Mouse (Mus musculus) C2C12 (cell line): ENCODE measurements around the gene Pde10a. TPM values are rescaled to one million over a fixed set of nuclear protein-coding genes. Genes with fewer than 3 reads are reported as not detected.

Source experiments
- H3K27me3 ChIP-seq: one replicate; pipeline ENCODE4 v1.6.1; 2011; ENCODE audit not compliant: control insufficient read depth, insufficient read depth, insufficient read length
- H3K36me3 ChIP-seq: one replicate; pipeline ENCODE4 v1.6.1; 2011; ENCODE audit not compliant: control insufficient read depth, insufficient read depth
- H3K4me3 ChIP-seq: one replicate; pipeline ENCODE4 v1.5.1; 2011; ENCODE audit warnings: mild to moderate bottlenecking, control low read depth; ENCODE audit not compliant: poor library complexity, insufficient read depth, severe bottlenecking
- H3K79me2 ChIP-seq: one replicate; pipeline ENCODE4 v1.6.1; 2011; ENCODE audit not compliant: control insufficient read depth, insufficient read depth
- H3K79me3 ChIP-seq: one replicate; pipeline ENCODE4 v1.6.1; 2011; ENCODE audit warnings: low read depth, control low read depth
- H3ac ChIP-seq: one replicate; pipeline ENCODE3; 2011; ENCODE audit warnings: low read depth; ENCODE audit not compliant: control insufficient read depth, insufficient read length
- CEBPB ChIP-seq: IDR thresholded peaks from one replicate; pipeline ENCODE4 v1.6.1; 2011; ENCODE audit warnings: low read depth, mild to moderate bottlenecking, control low read depth, moderate library complexity
- CTCF ChIP-seq: IDR thresholded peaks from one replicate; pipeline ENCODE4 v1.5.1; 2011; ENCODE audit not compliant: control insufficient read depth, insufficient read depth, insufficient read length
- FOSL1 ChIP-seq: IDR thresholded peaks from one replicate; pipeline ENCODE4 v1.8.0; 2011; ENCODE audit warnings: mild to moderate bottlenecking, low read length; ENCODE audit not compliant: poor library complexity, insufficient read depth, severe bottlenecking
- MAX ChIP-seq: IDR thresholded peaks from one replicate; pipeline ENCODE4 v1.6.1; 2011; ENCODE audit warnings: mild to moderate bottlenecking, control low read depth
- MYOD1 ChIP-seq: IDR thresholded peaks from one replicate; pipeline ENCODE4 v1.6.1; 2011; ENCODE audit warnings: low read depth; ENCODE audit not compliant: control insufficient read depth, insufficient read length
- MYOG ChIP-seq: IDR thresholded peaks from one replicate; pipeline ENCODE4 v1.6.1; 2011; ENCODE audit not compliant: control insufficient read depth, insufficient read length; ENCODE audit errors: extremely low read depth
- USF1 ChIP-seq: IDR thresholded peaks from one replicate; pipeline ENCODE4 v1.6.1; 2011; ENCODE audit warnings: low read depth, mild to moderate bottlenecking, control low read depth, moderate library complexity
- polyA plus RNA-seq: library from polyadenylated mRNA; unstranded; fragments of >200 nt; fragmentation: generic; extraction: Trizol; gene quantifications from one replicate; pipeline ENCODE4 v1.2.1, GENCODE M21; 2012; ENCODE audit warnings: missing spikeins

The Pde10a gene
- polyA plus RNA-seq, 1 experiment, result 0.83 TPM

DNA sequence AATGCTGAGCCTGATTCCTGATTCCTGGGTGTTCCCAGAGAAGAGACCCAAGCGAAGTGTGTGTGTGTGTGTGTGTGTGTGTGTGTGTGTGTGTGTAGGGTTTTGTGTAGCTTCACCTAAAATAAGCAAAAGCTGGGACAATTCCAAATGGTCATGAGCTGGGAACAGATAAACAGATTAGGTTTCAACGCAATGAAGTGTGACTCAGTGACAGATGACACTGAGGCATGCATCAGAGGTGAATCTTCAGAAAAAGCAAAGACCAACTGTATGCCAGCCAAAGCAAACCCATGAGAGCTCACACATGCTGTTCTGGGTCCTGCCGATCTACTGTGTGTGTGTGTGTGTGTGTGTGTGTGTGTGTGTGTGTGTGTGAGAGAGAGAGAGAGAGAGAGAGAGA is 40.9 kb upstream of the Pde10a start:
- H3K79me2 ChIP-seq, result no peaks in the 10 kb centered on the region
- no peak overlapping the region for H3ac ChIP-seq
- TF ChIP-seq USF1 (no peak), CEBPB (no peak), FOSL1 (no peak), MAX (no peak), MYOG (no peak), CTCF (no peak), MYOD1 (no peak)
- H3K27me3 ChIP-seq, result no peaks in the 10 kb centered on the region
- H3K36me3 ChIP-seq, result no peaks in the 10 kb centered on the region
- H3K4me3 ChIP-seq, result no peak overlapping the region
- H3K79me3 ChIP-seq, result no peaks in the 10 kb centered on the region

DNA sequence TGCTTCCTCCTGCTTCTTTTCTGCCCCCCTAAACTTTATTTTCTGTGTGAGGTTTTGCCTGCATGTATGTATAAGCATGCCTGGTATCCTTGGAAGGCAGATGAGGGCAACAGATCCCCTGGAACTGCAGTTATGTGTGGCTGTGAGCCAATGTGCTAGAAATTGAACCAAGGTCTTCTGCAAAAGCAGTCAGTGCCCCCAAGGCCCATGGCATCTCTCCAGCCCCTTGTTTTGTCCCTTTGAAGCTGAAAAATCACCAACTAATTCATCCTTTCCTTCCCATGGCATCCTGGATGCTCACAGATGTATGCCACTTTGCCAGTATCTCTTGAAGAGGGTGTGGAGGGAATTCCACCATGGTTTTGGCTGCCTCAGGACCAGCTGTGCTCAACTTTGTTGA is 40.0 kb upstream of the Pde10a start:
- H3K79me3 ChIP-seq, result no peaks in the 10 kb centered on the region
- H3K27me3 ChIP-seq, result no peaks in the 10 kb centered on the region
- H3K79me2 ChIP-seq, result no peaks in the 10 kb centered on the region
- no peak overlapping the region for H3ac ChIP-seq
- TF ChIP-seq MAX, result no peak
- TF ChIP-seq USF1, result no peak
- TF ChIP-seq MYOG, result no peak
- no peak for TF ChIP-seq CEBPB
- TF ChIP-seq CTCF, result no peak
- TF ChIP-seq MYOD1, result no peak
- TF ChIP-seq FOSL1, result no peak
- no peak overlapping the region for H3K4me3 ChIP-seq
- no peaks in the 10 kb centered on the region for H3K36me3 ChIP-seq

DNA sequence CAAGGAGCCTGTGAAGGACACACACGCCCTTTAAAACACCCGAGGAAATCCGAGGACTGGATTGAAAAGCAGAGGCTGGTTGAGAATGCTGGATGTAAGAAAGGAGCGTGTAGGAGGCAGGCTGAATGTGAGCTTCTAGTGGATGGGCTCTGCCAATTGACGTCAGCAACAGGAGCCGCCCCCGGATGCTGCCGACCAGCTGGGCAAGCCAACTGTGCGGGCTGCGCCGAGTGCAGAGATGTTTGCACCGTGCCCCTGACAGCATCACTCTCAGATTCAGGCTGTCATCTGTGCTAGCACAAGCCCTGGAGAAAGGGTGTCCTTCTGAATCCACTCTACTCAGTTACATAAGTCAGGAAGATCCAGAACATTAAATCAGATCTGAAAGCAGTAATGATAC is 37.3 kb upstream of the Pde10a start:
- Histone ChIP-seq H3ac (no peak overlapping the region), H3K4me3 (no peak overlapping the region), H3K79me2 (no peaks in the 10 kb centered on the region), H3K27me3 (no peaks in the 10 kb centered on the region), H3K79me3 (no peaks in the 10 kb centered on the region), H3K36me3 (no peaks in the 10 kb centered on the region)
- TF ChIP-seq FOSL1, result no peak
- TF ChIP-seq CEBPB, result no peak
- no peak for TF ChIP-seq MAX
- TF ChIP-seq USF1, result no peak
- no peak for TF ChIP-seq MYOG
- no peak for TF ChIP-seq CTCF
- no peak for TF ChIP-seq MYOD1

DNA sequence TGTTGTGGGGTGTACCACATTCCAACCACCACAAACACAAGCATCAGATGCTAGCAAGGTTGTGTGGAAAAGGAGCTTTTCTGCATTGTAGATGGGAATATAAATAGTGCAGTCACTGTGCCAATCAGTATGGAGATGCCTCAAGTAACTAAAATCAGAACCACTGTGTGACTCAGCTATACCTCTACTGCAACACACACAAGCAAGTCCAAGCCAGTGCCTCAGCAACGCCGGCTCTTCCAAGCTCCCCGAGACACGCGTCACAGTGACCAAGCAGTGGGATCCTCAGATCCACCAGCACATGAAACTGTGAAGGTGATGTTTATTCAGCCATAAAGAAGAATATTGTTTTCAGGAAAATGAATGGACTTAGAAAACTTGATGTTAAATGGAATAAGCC is 34.2 kb upstream of the Pde10a start:
- no peak overlapping the region for H3K4me3 ChIP-seq
- no peak overlapping the region for H3ac ChIP-seq
- H3K36me3 ChIP-seq, result no peaks in the 10 kb centered on the region
- TF ChIP-seq MYOD1 (no peak), MAX (no peak), MYOG (no peak), CEBPB (no peak), CTCF (no peak), USF1 (no peak), FOSL1 (no peak)
- no peaks in the 10 kb centered on the region for H3K79me2 ChIP-seq
- no peaks in the 10 kb centered on the region for H3K27me3 ChIP-seq
- H3K79me3 ChIP-seq, result no peaks in the 10 kb centered on the region

DNA sequence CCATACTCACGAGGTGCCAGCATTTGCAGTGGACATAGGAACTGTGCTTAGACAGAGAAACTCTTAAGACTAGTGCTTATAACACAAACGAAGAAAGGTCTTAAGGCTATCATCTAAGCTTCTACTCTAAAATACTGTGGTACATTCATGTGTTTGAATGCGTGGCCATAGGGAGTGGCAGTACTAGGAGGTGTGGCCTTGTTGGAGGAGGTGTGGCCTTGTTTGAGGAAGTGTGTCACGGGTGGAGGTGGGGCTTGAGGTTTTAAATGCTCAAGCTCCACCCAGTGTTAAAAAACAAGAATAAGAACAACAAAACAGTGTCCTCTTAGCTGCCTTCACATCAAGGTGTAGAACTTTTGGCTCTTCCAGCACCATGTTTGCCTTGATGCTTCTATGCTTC is 31.7 kb upstream of the Pde10a start:
- Histone ChIP-seq H3K4me3 (no peak overlapping the region), H3ac (no peak overlapping the region), H3K36me3 (no peaks in the 10 kb centered on the region), H3K27me3 (no peaks in the 10 kb centered on the region), H3K79me2 (no peaks in the 10 kb centered on the region), H3K79me3 (no peaks in the 10 kb centered on the region)
- TF ChIP-seq CTCF (no peak), MAX (no peak), MYOG (no peak), CEBPB (no peak)

DNA sequence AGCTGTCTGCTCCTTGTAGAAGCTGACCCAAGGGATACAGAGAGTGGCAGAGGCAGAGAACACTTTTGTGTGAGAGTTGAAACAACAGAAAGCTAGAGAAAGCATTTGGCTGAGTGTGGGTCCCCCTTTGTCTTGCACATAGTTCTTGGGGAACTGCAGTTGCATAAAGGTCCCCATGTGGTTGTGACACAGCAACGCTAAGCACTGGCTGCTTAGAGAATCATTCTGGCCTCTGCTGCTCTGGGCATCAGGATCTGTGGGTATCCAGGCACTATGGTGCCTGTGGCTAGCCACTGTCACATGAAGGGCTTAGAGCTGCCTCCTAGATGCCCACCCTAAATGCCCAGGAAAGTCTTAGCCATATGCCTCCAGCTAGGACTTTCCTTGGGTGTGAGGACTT is 27.0 kb upstream of the Pde10a start:
- no peaks in the 10 kb centered on the region for H3K79me2 ChIP-seq
- H3ac ChIP-seq, result no peak overlapping the region
- H3K36me3 ChIP-seq, result no peaks in the 10 kb centered on the region
- H3K27me3 ChIP-seq, result no peaks in the 10 kb centered on the region
- H3K4me3 ChIP-seq, result no peak overlapping the region
- no peak for TF ChIP-seq CTCF
- no peak for TF ChIP-seq CEBPB
- TF ChIP-seq FOSL1, result no peak
- TF ChIP-seq MAX, result no peak
- no peak for TF ChIP-seq MYOG
- no peak for TF ChIP-seq USF1
- no peak for TF ChIP-seq MYOD1
- H3K79me3 ChIP-seq, result no peaks in the 10 kb centered on the region
